Mouse (Mus musculus): ENCODE results near the gene Ttyh3. TPM values are rescaled to one million over a fixed set of nuclear protein-coding genes. Genes with fewer than 3 reads are reported as not detected.
A peak's percentile ranks its signal among the peaks of the same experiment; 100 is the strongest.

The Ttyh3 gene
- total and polyA plus RNA-seq, 2 experiments from 2014 or later: 8.9 to 53.2 TPM

DNA sequence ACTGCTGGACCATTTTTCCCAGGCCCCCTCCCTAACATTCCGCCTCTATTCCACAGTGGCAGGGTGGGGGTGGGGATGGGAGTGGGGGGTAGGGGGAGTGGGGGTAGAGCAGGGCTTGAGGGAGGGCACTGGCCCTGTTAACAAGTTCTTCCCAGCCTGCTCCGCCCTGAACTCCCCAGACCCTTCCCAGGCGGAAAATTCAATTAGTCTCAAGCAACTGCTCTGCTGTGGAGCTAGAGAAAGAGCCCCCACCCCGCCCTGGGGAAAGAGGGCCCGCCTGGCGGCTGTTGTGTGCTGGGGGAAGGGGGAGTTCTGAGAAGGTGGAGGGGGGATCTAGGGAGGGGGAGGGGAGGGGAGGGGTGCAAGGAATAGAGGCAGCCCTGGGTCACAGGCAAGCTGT, 69.1 kb downstream of the Ttyh3 start:
- Histone ChIP-seq H3K9me3 (replicated peaks; ENCODE audit: control insufficient read depth, low read length) (no peaks in the 10 kb centered on the region), H3K4me3 (ENCODE audit: low read depth, low read length) (no peak overlapping the region), H3K4me2 (ENCODE audit: low read depth, low read length) (no peak overlapping the region), H3K36me3 (replicated peaks; ENCODE audit: control insufficient read depth, insufficient read depth, low read length) (no peaks in the 10 kb centered on the region), H3K27me3 (ENCODE audit: control insufficient read depth, insufficient read depth, low read length) (0 out of 2 replicates have a peak, but pooled peaks cover 5% of the 10 kb centered on the region), H3K4me1 (ENCODE audit: control insufficient read depth, insufficient read depth) (peaks cover 5% of the 10 kb centered on the region; the same call in 1 of the 2 replicates), H3K9ac (replicated peaks; ENCODE audit: low read depth, low read length) (no peak overlapping the region), H3K27ac (ENCODE audit: low read depth) (no peak overlapping the region)
- no peak for ATAC-seq (ENCODE audit: insufficient read depth, low read depth)
- no peak for TF ChIP-seq EP300 (IDR thresholded peaks at IDR 0.05; ENCODE audit: low read depth)
- no peak for TF ChIP-seq CTCF (IDR thresholded peaks at IDR 0.05; ENCODE audit: low read depth)
- DNase-seq (ENCODE audit: low spot score): no peak
- 57% methylated on average over 5 of the region's 6 CpGs for WGBS

DNA sequence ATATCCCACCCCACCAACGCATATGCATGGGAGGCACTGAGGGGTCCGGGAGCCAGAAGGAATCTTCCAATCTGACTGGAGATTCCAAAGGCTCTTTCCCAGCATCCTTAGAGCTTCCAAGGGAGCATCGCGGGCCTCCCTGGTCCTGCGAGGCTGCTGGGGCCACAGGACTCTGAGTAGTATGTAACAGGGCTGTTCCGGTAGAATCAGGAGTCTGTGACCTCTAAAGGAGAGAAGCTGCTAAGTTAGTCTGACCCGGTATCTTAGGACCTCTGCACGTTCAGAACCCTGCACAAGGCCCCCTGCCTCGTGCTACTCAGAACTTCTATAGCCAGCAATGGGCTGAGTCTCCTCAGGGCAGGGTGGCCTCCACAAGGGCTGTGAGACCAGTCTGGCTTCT, 69.6 kb downstream of the Ttyh3 start:
- peaks cover 5% of the 10 kb centered on the region; the same call in 1 of the 2 replicates for H3K4me1 ChIP-seq (ENCODE audit: control insufficient read depth, insufficient read depth)
- no peak overlapping the region for H3K9ac ChIP-seq (replicated peaks; ENCODE audit: low read depth, low read length)
- H3K27ac ChIP-seq (ENCODE audit: low read depth): no peak overlapping the region
- H3K4me3 ChIP-seq (ENCODE audit: low read depth, low read length): no peak overlapping the region
- DNase-seq (ENCODE audit: low spot score): no peak
- WGBS: 50% methylated on average over 9 of the region's 9 CpGs
- H3K36me3 ChIP-seq (replicated peaks; ENCODE audit: control insufficient read depth, insufficient read depth, low read length): no peaks in the 10 kb centered on the region
- H3K27me3 ChIP-seq (ENCODE audit: control insufficient read depth, insufficient read depth, low read length): 0 out of 2 replicates have a peak, but pooled peaks cover 5% of the 10 kb centered on the region
- TF ChIP-seq EP300 (IDR thresholded peaks at IDR 0.05; ENCODE audit: low read depth): no peak
- no peak for TF ChIP-seq CTCF (IDR thresholded peaks at IDR 0.05; ENCODE audit: low read depth)
- no peak overlapping the region for H3K4me2 ChIP-seq (ENCODE audit: low read depth, low read length)
- ATAC-seq (ENCODE audit: insufficient read depth, low read depth): no peak
- H3K9me3 ChIP-seq (replicated peaks; ENCODE audit: control insufficient read depth, low read length): no peaks in the 10 kb centered on the region

- peak overlapping the region; percentile 40; the same call in 1 of the 2 replicates for H3K27ac ChIP-seq (ENCODE audit: low read depth)
- H3K4me1 ChIP-seq (ENCODE audit: control insufficient read depth, insufficient read depth): no peaks in the 10 kb centered on the region; the same call in 1 of the 2 replicates
- no peak for DNase-seq (ENCODE audit: low spot score)
- peak; percentile 37; the same call in 1 of the 2 replicates for ATAC-seq (ENCODE audit: insufficient read depth, low read depth)
- H3K9ac ChIP-seq (replicated peaks; ENCODE audit: low read depth, low read length): no peak overlapping the region
- no peak overlapping the region for H3K4me2 ChIP-seq (ENCODE audit: low read depth, low read length)
- no peak overlapping the region for H3K4me3 ChIP-seq (ENCODE audit: low read depth, low read length)
- TF ChIP-seq EP300 (IDR thresholded peaks at IDR 0.05; ENCODE audit: low read depth) (no peak), CTCF (IDR thresholded peaks at IDR 0.05; ENCODE audit: low read depth) (no peak)
- H3K27me3 ChIP-seq (ENCODE audit: control insufficient read depth, insufficient read depth, low read length): no peaks in the 10 kb centered on the region
- no peaks in the 10 kb centered on the region for H3K36me3 ChIP-seq (replicated peaks; ENCODE audit: control insufficient read depth, insufficient read depth, low read length)
- no peaks in the 10 kb centered on the region for H3K9me3 ChIP-seq (replicated peaks; ENCODE audit: control insufficient read depth, low read length)
- WGBS: 31% methylated on average over 5 of the region's 5 CpGs
Observed at GRCm38 (mm10) chr5:140575381-140575866, 73.4 kb downstream of the Ttyh3 start.

DNA sequence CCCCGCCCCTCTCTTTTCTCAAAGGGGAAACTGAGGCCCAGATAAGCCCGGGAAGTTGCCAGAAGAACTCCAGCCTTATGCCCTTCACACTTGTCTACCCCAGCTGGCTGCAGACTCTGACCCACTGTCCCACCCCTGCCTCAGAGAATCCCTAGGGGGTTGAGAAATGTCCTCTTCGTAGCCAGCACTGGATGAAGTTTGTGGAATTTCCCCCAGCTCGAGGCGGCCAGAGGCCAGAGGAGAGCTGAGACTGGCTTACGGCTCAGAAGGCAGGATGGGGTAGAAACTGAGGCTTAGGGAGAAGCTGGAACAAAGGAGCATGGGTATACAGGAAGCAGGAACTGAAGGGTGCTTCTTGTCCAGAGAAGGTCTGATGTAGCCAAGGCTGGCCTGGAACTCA, 76.2 kb downstream of the Ttyh3 start:
- H3K4me1 ChIP-seq (ENCODE audit: control insufficient read depth, insufficient read depth): peaks cover 5% of the 10 kb centered on the region
- no peaks in the 10 kb centered on the region for H3K36me3 ChIP-seq (replicated peaks; ENCODE audit: control insufficient read depth, insufficient read depth, low read length)
- H3K4me3 ChIP-seq (ENCODE audit: low read depth, low read length): no peak overlapping the region
- no peak overlapping the region for H3K4me2 ChIP-seq (ENCODE audit: low read depth, low read length)
- ATAC-seq (ENCODE audit: insufficient read depth, low read depth) (no peak), DNase-seq (ENCODE audit: low spot score) (no peak)
- H3K27me3 ChIP-seq (ENCODE audit: control insufficient read depth, insufficient read depth, low read length): no peaks in the 10 kb centered on the region
- no peak overlapping the region for H3K9ac ChIP-seq (replicated peaks; ENCODE audit: low read depth, low read length)
- TF ChIP-seq EP300 (IDR thresholded peaks at IDR 0.05; ENCODE audit: low read depth) (no peak), CTCF (IDR thresholded peaks at IDR 0.05; ENCODE audit: low read depth) (no peak)
- no peaks in the 10 kb centered on the region for H3K9me3 ChIP-seq (replicated peaks; ENCODE audit: control insufficient read depth, low read length)
- WGBS: 53% methylated on average over 6 of the region's 6 CpGs
- H3K27ac ChIP-seq (ENCODE audit: low read depth): peak overlapping the region; percentile 43; the same call in 1 of the 2 replicates

DNA sequence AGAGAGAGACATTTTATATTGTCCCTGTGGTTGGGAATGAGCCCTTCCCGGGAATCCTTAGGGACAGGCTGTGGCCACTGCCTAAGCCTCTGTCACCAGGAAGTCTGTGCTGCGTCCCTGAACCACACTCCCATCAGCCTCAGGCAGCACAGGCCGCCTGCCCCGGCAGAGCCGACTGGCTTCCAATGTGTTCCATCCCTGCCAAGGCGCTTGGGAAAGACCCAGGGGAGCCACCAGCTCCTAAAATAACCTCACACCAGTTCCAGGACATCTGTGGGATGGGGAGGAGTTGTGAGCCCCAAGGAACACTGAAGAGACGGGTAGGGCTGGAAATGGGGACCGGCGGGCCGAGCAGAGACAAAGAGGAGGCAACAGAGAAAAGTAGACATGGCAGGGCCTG, 77.2 kb downstream of the Ttyh3 start:
- Histone ChIP-seq H3K27ac (ENCODE audit: low read depth) (peak overlapping the region; percentile 27; the same call in 1 of the 2 replicates), H3K9ac (replicated peaks; ENCODE audit: low read depth, low read length) (no peak overlapping the region), H3K36me3 (replicated peaks; ENCODE audit: control insufficient read depth, insufficient read depth, low read length) (no peaks in the 10 kb centered on the region), H3K4me2 (ENCODE audit: low read depth, low read length) (no peak overlapping the region), H3K27me3 (ENCODE audit: control insufficient read depth, insufficient read depth, low read length) (no peaks in the 10 kb centered on the region), H3K4me1 (ENCODE audit: control insufficient read depth, insufficient read depth) (peaks cover 5% of the 10 kb centered on the region), H3K9me3 (replicated peaks; ENCODE audit: control insufficient read depth, low read length) (no peaks in the 10 kb centered on the region), H3K4me3 (ENCODE audit: low read depth, low read length) (no peak overlapping the region)
- TF ChIP-seq CTCF (IDR thresholded peaks at IDR 0.05; ENCODE audit: low read depth): no peak
- TF ChIP-seq EP300 (IDR thresholded peaks at IDR 0.05; ENCODE audit: low read depth): no peak
- peak; percentile 69 for DNase-seq (ENCODE audit: low spot score)
- WGBS: 20% methylated on average over 10 of the region's 10 CpGs
- ATAC-seq (ENCODE audit: insufficient read depth, low read depth): peak; percentile 37

- Histone ChIP-seq H3K9ac (replicated peaks; ENCODE audit: low read depth, low read length) (no peak overlapping the region), H3K27me3 (ENCODE audit: control insufficient read depth, insufficient read depth, low read length) (no peaks in the 10 kb centered on the region), H3K4me1 (ENCODE audit: control insufficient read depth, insufficient read depth) (peaks cover 5% of the 10 kb centered on the region), H3K36me3 (replicated peaks; ENCODE audit: control insufficient read depth, insufficient read depth, low read length) (no peaks in the 10 kb centered on the region), H3K4me3 (ENCODE audit: low read depth, low read length) (no peak overlapping the region), H3K27ac (ENCODE audit: low read depth) (no peak overlapping the region), H3K4me2 (ENCODE audit: low read depth, low read length) (no peak overlapping the region), H3K9me3 (replicated peaks; ENCODE audit: control insufficient read depth, low read length) (no peaks in the 10 kb centered on the region)
- ATAC-seq (ENCODE audit: insufficient read depth, low read depth) (no peak), DNase-seq (ENCODE audit: low spot score) (no peak)
- 60% methylated on average over 4 of the region's 4 CpGs for WGBS
- TF ChIP-seq EP300 (IDR thresholded peaks at IDR 0.05; ENCODE audit: low read depth) (no peak), CTCF (IDR thresholded peaks at IDR 0.05; ENCODE audit: low read depth) (no peak)
Observed at GRCm38 (mm10) chr5:140571201-140571600, 77.6 kb downstream of the Ttyh3 start.

Other genes with a start within 250 kb of the Ttyh3 start
- 37.4 and 38.9 TPM in 2 replicates for gene Eif3b, start 229.7 kb downstream of the Ttyh3 start, total RNA-seq (2014; rRNA removed; ENCODE audit: low replicate concordance)
- gene Eif3b, start 229.7 kb downstream of the Ttyh3 start, polyA plus RNA-seq (2015; fragmentation: Nextera tagmentation; extraction: Ambion mirVana): 36.6 and 40.0 TPM in 2 replicates
- gene Gm4869, start 203.4 kb downstream of the Ttyh3 start, total RNA-seq (2014; rRNA removed; ENCODE audit: low replicate concordance): not detected in 2 replicates
- gene Gm4869, start 203.4 kb downstream of the Ttyh3 start, polyA plus RNA-seq (2015; fragmentation: Nextera tagmentation; extraction: Ambion mirVana): not detected in 2 replicates
- 4.1 and 4.7 TPM in 2 replicates for gene Chst12, start 143.5 kb downstream of the Ttyh3 start, total RNA-seq (2014; rRNA removed; ENCODE audit: low replicate concordance)
- 5.9 and 6.6 TPM in 2 replicates for gene Chst12, start 143.5 kb downstream of the Ttyh3 start, polyA plus RNA-seq (2015; fragmentation: Nextera tagmentation; extraction: Ambion mirVana)
- gene Grifin, start 84.0 kb downstream of the Ttyh3 start, total RNA-seq (2014; rRNA removed; ENCODE audit: low replicate concordance): not detected in 2 replicates
- not detected in 2 replicates for gene Grifin, start 84.0 kb downstream of the Ttyh3 start, polyA plus RNA-seq (2015; fragmentation: Nextera tagmentation; extraction: Ambion mirVana)
- 8.2 and 22.3 TPM in 2 replicates for gene Lfng, start 41.7 kb downstream of the Ttyh3 start, total RNA-seq (2014; rRNA removed; ENCODE audit: low replicate concordance)
- gene Lfng, start 41.7 kb downstream of the Ttyh3 start, polyA plus RNA-seq (2015; fragmentation: Nextera tagmentation; extraction: Ambion mirVana): 4.1 and 4.4 TPM in 2 replicates
- gene Iqce, start 53.3 kb upstream of the Ttyh3 start, total RNA-seq (2014; rRNA removed; ENCODE audit: low replicate concordance): 3.8 and 9.6 TPM in 2 replicates
- 4.8 and 5.1 TPM in 2 replicates for gene Iqce, start 53.3 kb upstream of the Ttyh3 start, polyA plus RNA-seq (2015; fragmentation: Nextera tagmentation; extraction: Ambion mirVana)
- 19.3 and 25.0 TPM in 2 replicates for gene Brat1, start 56.0 kb upstream of the Ttyh3 start, total RNA-seq (2014; rRNA removed; ENCODE audit: low replicate concordance)
- gene Brat1, start 56.0 kb upstream of the Ttyh3 start, polyA plus RNA-seq (2015; fragmentation: Nextera tagmentation; extraction: Ambion mirVana): 9.5 and 10.6 TPM in 2 replicates
- 0.08 and 0.15 TPM in 2 replicates for gene Amz1, start 75.1 kb upstream of the Ttyh3 start, total RNA-seq (2014; rRNA removed; ENCODE audit: low replicate concordance)
- gene Amz1, start 75.1 kb upstream of the Ttyh3 start, polyA plus RNA-seq (2015; fragmentation: Nextera tagmentation; extraction: Ambion mirVana): 0.81 and 0.94 TPM in 2 replicates
- 132 and 145 TPM in 2 replicates for gene Gna12, start 181.4 kb upstream of the Ttyh3 start, total RNA-seq (2014; rRNA removed; ENCODE audit: low replicate concordance)
- gene Gna12, start 181.4 kb upstream of the Ttyh3 start, polyA plus RNA-seq (2015; fragmentation: Nextera tagmentation; extraction: Ambion mirVana): 13.4 and 13.9 TPM in 2 replicates